Mouse (Mus musculus) CH12.LX (cell line): ENCODE data around the gene Vim.

Source experiments
- BHLHE40 ChIP-seq: IDR thresholded peaks from 2 replicates; pipeline ENCODE4 v1.6.1; 2011; ENCODE audit warnings: mild to moderate bottlenecking, low read depth, low read length, improper control_type of control experiment
- EP300 ChIP-seq: IDR thresholded peaks from 2 replicates; pipeline ENCODE4 v1.6.1; 2011; ENCODE audit warnings: low read length, improper control_type of control experiment
- GABPA ChIP-seq: IDR thresholded peaks from 2 replicates; pipeline ENCODE4 v1.6.1; 2012; ENCODE audit warnings: low read depth, low read length, improper control_type of control experiment, inconsistent platforms; ENCODE audit not compliant: insufficient replicate concordance
- KAT2A ChIP-seq: IDR thresholded peaks from 2 replicates; pipeline ENCODE4 v1.6.1; 2012; ENCODE audit warnings: low read length, improper control_type of control experiment, inconsistent platforms; ENCODE audit not compliant: insufficient replicate concordance
- POLR2A ChIP-seq: IDR thresholded peaks from 2 replicates; pipeline ENCODE4 v1.6.1; 2011; ENCODE audit warnings: low read depth, mild to moderate bottlenecking, improper control_type of control experiment, low read length
- USF2 ChIP-seq: conservative IDR thresholded peaks from 2 replicates; pipeline ENCODE4 v1.6.1; 2011; ENCODE audit warnings: low read depth, low read length, improper control_type of control experiment
- ZMIZ1 ChIP-seq: IDR thresholded peaks from 2 replicates; pipeline ENCODE4 v1.6.1; 2012; ENCODE audit warnings: low read depth, mild to moderate bottlenecking, inconsistent platforms, low read length, improper control_type of control experiment

DNA sequence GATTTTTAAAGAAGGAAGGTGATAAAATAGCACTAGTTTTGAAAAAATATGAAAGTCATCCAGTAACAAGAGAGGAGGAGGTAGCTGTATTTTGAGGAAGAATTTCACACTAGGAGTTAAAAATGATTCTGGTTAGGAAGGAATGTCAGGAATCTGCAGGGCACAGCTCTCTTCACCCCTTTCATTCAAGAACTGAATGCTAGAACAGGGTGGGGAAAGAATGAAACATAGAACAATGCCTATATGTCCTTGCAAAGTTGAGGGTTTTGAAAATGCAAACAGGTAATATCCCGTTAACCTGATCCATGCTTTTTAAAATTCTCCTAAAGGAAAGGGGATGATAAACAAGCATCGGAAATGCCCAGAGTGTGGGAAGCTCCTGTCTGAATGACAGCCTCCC lies 19.8 kb upstream of the Vim start:
- TF ChIP-seq POLR2A (no peak), GABPA (no peak), USF2 (no peak), BHLHE40 (no peak), EP300 (no peak), ZMIZ1 (no peak), KAT2A (no peak)
